Mouse (Mus musculus): ENCODE data around the gene Zbtb20.

DNA sequence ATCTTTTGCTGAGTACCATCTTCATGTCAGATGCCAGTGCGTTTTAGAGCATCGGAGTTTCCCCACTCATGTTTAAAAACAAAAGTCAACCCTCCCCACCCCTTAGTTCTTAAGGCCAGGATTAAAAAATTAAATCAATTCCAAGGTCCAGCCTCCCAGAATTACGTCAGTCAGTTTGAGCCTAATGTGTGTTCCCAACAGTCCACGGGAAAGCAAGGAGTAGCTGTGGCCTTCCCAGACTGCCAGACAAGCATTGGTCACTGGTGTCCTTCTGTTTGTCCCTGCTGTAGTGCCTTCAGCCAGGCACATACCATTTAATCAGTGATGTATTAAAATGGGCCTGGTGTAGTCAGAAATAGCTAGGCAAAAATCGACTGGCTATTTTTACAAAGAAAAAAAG lies 673.1 kb downstream of the Zbtb20 start:
- TF ChIP-seq EP300 (IDR thresholded peaks at IDR 0.05; ENCODE audit: low read depth) = no peak
- no peak for TF ChIP-seq CTCF (IDR thresholded peaks at IDR 0.05; ENCODE audit: low read depth)

All from heart, postnatal 0 days (tissue).